Mouse (Mus musculus): Measurements from ENCODE around the gene Phf21b.

Gene Phf21b

GRCm38 (mm10) chr15:84846216-84846615 is 9.6 kb downstream of the Phf21b start:
- DNase-seq (ENCODE audit: low spot score in 2 of 2) = no peak

- no peak for DNase-seq (ENCODE audit: low spot score in 2 of 2)
Observed at GRCm38 (mm10) chr15:84844831-84845230, 11.0 kb downstream of the Phf21b start.

- DNase-seq (ENCODE audit: low spot score in 2 of 2) = no peak
Observed at GRCm38 (mm10) chr15:84843034-84843433, 12.8 kb downstream of the Phf21b start.

GRCm38 (mm10) chr15:84841925-84842821 is 13.7 kb downstream of the Phf21b start:
- no peak for DNase-seq (ENCODE audit: low spot score in 2 of 2)

GRCm38 (mm10) chr15:84840560-84840959 is 15.3 kb downstream of the Phf21b start:
- no peak for DNase-seq (ENCODE audit: low spot score in 2 of 2)

- DNase-seq (ENCODE audit: low spot score in 2 of 2) = no peak
Observed at GRCm38 (mm10) chr15:84839521-84839920, 16.3 kb downstream of the Phf21b start.

GRCm38 (mm10) chr15:84837896-84838295 is 18.0 kb downstream of the Phf21b start:
- DNase-seq (ENCODE audit: low spot score in 2 of 2) = no peak

- DNase-seq (ENCODE audit: low spot score in 2 of 2) = peak; percentile 67 to 71
Observed at GRCm38 (mm10) chr15:84829416-84829815, 26.4 kb downstream of the Phf21b start.

- no peak for DNase-seq (ENCODE audit: low spot score in 2 of 2)
Observed at GRCm38 (mm10) chr15:84828603-84829002, 27.2 kb downstream of the Phf21b start.

GRCm38 (mm10) chr15:84823086-84823485 is 32.8 kb downstream of the Phf21b start:
- DNase-seq (ENCODE audit: low spot score in 2 of 2) = no peak

GRCm38 (mm10) chr15:84820811-84821210 is 35.0 kb downstream of the Phf21b start:
- DNase-seq (ENCODE audit: low spot score in 2 of 2) = no peak

- no peak for DNase-seq (ENCODE audit: low spot score in 2 of 2)
Observed at GRCm38 (mm10) chr15:84818284-84818683, 37.6 kb downstream of the Phf21b start.

- DNase-seq (ENCODE audit: low spot score in 2 of 2) = no peak
Observed at GRCm38 (mm10) chr15:84817589-84817988, 38.3 kb downstream of the Phf21b start.

- no peak for DNase-seq (ENCODE audit: low spot score in 2 of 2)
Observed at GRCm38 (mm10) chr15:84815171-84815570, 40.7 kb downstream of the Phf21b start.

- no peak for DNase-seq (ENCODE audit: low spot score in 2 of 2)
Observed at GRCm38 (mm10) chr15:84812831-84813357, 43.0 kb downstream of the Phf21b start.

- DNase-seq (ENCODE audit: low spot score in 2 of 2) = no peak
Observed at GRCm38 (mm10) chr15:84811126-84811525, 44.7 kb downstream of the Phf21b start.

- DNase-seq (ENCODE audit: low spot score in 2 of 2) = no peak
Observed at GRCm38 (mm10) chr15:84809275-84809952, 46.4 kb downstream of the Phf21b start.

GRCm38 (mm10) chr15:84803685-84804084 is 52.2 kb downstream of the Phf21b start:
- peak; percentile 20 to 48 for DNase-seq (ENCODE audit: low spot score in 2 of 2)

GRCm38 (mm10) chr15:84800132-84800531 is 55.7 kb downstream of the Phf21b start:
- DNase-seq (ENCODE audit: low spot score in 2 of 2) = no peak

- DNase-seq (ENCODE audit: low spot score in 2 of 2) = no peak
Observed at GRCm38 (mm10) chr15:84793649-84794048, 62.2 kb downstream of the Phf21b start.

GRCm38 (mm10) chr15:84787161-84787560 is 68.7 kb downstream of the Phf21b start:
- no peak for DNase-seq (ENCODE audit: low spot score in 2 of 2)

GRCm38 (mm10) chr15:84784812-84785211 is 71.0 kb downstream of the Phf21b start:
- DNase-seq (ENCODE audit: low spot score in 2 of 2) = no peak

GRCm38 (mm10) chr15:84778587-84778986 is 77.3 kb downstream of the Phf21b start:
- DNase-seq (ENCODE audit: low spot score in 2 of 2) = no peak

All from urinary bladder, adult 18-20 months (tissue).